Mouse (Mus musculus): ENCODE data around the gene Krt8. TPM values are rescaled to one million over a fixed set of nuclear protein-coding genes. Genes with fewer than 3 reads are reported as not detected.

The Krt8 gene
- polyA plus RNA-seq, 1 experiment from 2014 or later = 45.6 TPM

GRCm38 (mm10) chr15:102025136-102025872 lies 21.0 kb upstream of the Krt8 start:
- ATAC-seq (ENCODE audit: insufficient number of reproducible peaks, insufficient read depth, low FRiP score, low TSS enrichment) = peak; percentile 58
- H3K4me3 ChIP-seq = peak overlapping the region; percentile 14; the same call in 1 of the 2 replicates
- peak overlapping the region; percentile 29 for H3K4me2 ChIP-seq (replicated peaks)
- H3K9me3 ChIP-seq = no peaks in the 10 kb centered on the region
- no peak overlapping the region for H3K9ac ChIP-seq
- peaks cover 19% of the 10 kb centered on the region for H3K4me1 ChIP-seq
- peak overlapping the region; percentile 69; the same call in 1 of the 2 replicates for H3K27ac ChIP-seq
- peaks cover 40% of the 10 kb centered on the region for H3K27me3 ChIP-seq
- WGBS = 5% methylated on average over 22 of the region's 22 CpGs
- no peaks in the 10 kb centered on the region for H3K36me3 ChIP-seq

GRCm38 (mm10) chr15:102023888-102024287 lies 19.6 kb upstream of the Krt8 start:
- Histone ChIP-seq H3K27ac (no peak overlapping the region), H3K4me1 (peaks cover 19% of the 10 kb centered on the region), H3K9ac (no peak overlapping the region), H3K4me2 (replicated peaks) (no peak overlapping the region), H3K9me3 (no peaks in the 10 kb centered on the region), H3K27me3 (peaks cover 40% of the 10 kb centered on the region), H3K36me3 (no peaks in the 10 kb centered on the region), H3K4me3 (no peak overlapping the region)
- ATAC-seq (ENCODE audit: insufficient number of reproducible peaks, insufficient read depth, low FRiP score, low TSS enrichment) = no peak
- WGBS = 59% methylated on average over 8 of the region's 8 CpGs

GRCm38 (mm10) chr15:102022481-102022880 lies 18.2 kb upstream of the Krt8 start:
- peaks cover 19% of the 10 kb centered on the region for H3K4me1 ChIP-seq
- H3K9me3 ChIP-seq = no peaks in the 10 kb centered on the region
- H3K9ac ChIP-seq = no peak overlapping the region
- 33% methylated on average over 8 of the region's 8 CpGs for WGBS
- no peak overlapping the region for H3K27ac ChIP-seq
- ATAC-seq (ENCODE audit: insufficient number of reproducible peaks, insufficient read depth, low FRiP score, low TSS enrichment) = no peak
- no peak overlapping the region for H3K4me3 ChIP-seq
- H3K36me3 ChIP-seq = no peaks in the 10 kb centered on the region
- H3K4me2 ChIP-seq (replicated peaks) = no peak overlapping the region
- H3K27me3 ChIP-seq = peaks cover 28% of the 10 kb centered on the region

DNA sequence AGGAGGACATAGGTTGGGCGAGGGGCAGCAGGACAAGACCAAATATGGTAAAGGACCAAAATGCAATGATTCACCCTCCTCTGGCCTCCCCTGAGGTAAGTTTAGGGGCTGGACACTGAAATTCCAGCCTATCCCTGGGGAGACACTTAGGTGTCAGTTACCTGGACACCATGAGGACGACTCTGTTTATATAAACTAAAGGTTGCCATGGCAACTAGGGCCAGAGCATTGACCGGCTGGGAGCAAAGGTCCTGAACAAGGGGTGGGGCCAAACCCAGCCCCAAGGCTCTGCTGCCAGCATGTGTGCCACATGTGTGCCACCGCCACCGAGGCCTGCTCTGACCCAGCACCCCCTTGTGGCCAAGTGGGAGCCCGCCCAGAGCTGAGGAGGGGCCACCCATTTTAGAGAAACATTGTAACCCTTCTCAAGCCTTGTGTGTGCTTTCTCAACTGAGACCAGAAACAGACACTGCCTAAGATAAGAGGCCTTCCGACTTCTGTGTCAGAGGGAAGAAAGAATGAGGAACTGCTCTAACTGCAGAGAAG lies 13.7 kb upstream of the Krt8 start:
- H3K27ac ChIP-seq = no peak overlapping the region
- no peaks in the 10 kb centered on the region for H3K27me3 ChIP-seq
- H3K9ac ChIP-seq = no peak overlapping the region
- H3K36me3 ChIP-seq = no peaks in the 10 kb centered on the region
- peaks cover 9% of the 10 kb centered on the region for H3K4me1 ChIP-seq
- WGBS = 16% methylated on average over 7 of the region's 7 CpGs
- no peaks in the 10 kb centered on the region for H3K9me3 ChIP-seq
- H3K4me3 ChIP-seq = no peak overlapping the region
- ATAC-seq (ENCODE audit: insufficient number of reproducible peaks, insufficient read depth, low FRiP score, low TSS enrichment) = no peak
- no peak overlapping the region for H3K4me2 ChIP-seq (replicated peaks)

DNA sequence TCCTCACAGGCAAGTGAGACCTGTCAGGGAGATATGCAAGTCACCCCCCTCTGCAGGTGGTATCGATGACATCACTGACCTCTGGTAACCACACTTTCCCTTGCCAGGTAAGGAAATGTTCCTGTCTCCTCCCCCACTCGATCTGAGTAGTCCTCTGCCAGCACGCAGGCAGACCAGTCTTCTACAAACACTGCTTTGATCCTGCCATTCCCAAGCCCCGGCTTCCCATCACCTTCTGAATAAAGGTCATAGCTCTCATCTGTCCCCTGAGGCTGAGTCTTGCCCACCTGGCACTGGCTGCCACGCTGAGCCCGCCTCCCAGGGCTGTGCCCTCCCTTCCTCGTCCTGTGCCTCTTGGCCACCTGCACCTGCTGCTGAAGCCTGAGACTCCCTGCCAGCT lies 12.5 kb upstream of the Krt8 start:
- Histone ChIP-seq H3K4me2 (replicated peaks) (no peak overlapping the region), H3K9ac (no peak overlapping the region), H3K9me3 (no peaks in the 10 kb centered on the region), H3K4me1 (peaks cover 9% of the 10 kb centered on the region), H3K27me3 (no peaks in the 10 kb centered on the region), H3K36me3 (no peaks in the 10 kb centered on the region), H3K27ac (no peak overlapping the region), H3K4me3 (no peak overlapping the region)
- ATAC-seq (ENCODE audit: insufficient number of reproducible peaks, insufficient read depth, low FRiP score, low TSS enrichment) = no peak
- WGBS = 16% methylated on average over 7 of the region's 7 CpGs

DNA sequence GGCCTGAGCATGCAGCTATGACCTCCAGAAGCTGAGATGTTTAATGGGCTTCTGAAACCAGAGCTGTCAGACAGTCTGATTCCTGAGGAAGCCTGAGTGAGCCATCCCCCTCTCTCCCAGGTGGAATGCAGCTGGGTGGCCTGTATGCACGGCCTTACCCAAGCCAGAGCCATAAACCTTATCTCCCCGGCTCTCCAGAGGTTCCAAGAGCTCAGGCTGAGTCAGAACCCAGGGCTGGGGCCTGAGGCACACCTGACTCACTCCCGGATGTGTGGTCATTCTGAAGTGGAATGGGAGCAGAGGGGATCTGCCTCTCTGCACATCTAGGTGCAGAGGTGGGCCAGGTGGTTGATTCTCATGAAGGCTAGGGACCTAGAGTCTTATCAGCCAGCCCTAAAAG lies 11.8 kb upstream of the Krt8 start:
- H3K4me1 ChIP-seq = peaks cover 9% of the 10 kb centered on the region
- no peaks in the 10 kb centered on the region for H3K36me3 ChIP-seq
- H3K27ac ChIP-seq = no peak overlapping the region
- 34% methylated on average over 3 of the region's 3 CpGs for WGBS
- ATAC-seq (ENCODE audit: insufficient number of reproducible peaks, insufficient read depth, low FRiP score, low TSS enrichment) = no peak
- H3K9ac ChIP-seq = no peak overlapping the region
- H3K4me3 ChIP-seq = no peak overlapping the region
- H3K4me2 ChIP-seq (replicated peaks) = no peak overlapping the region
- H3K9me3 ChIP-seq = no peaks in the 10 kb centered on the region
- no peaks in the 10 kb centered on the region for H3K27me3 ChIP-seq

DNA sequence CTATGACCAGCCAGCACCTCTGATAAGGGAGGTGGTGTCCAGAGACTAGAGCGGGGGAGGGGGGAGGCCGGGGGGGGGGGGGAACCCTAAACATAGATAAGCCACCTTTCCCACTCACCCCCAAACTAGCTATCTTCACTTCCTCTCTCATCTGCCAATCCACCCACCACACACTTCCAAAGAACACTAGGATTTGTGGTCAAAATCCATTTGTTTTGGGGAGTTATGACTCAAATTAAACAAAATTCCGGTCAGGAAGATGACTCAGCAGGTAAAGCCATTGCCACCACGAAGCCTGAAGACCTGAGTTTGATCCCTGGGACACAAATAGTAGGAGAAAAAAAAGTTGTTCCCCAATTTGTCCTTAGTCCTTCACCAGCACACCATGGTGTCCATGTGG lies 10.6 kb upstream of the Krt8 start:
- H3K4me3 ChIP-seq = no peak overlapping the region
- H3K27ac ChIP-seq = no peak overlapping the region
- H3K4me2 ChIP-seq (replicated peaks) = no peak overlapping the region
- no peaks in the 10 kb centered on the region for H3K36me3 ChIP-seq
- WGBS = 69% methylated on average over 2 of the region's 4 CpGs
- H3K4me1 ChIP-seq = peaks cover 9% of the 10 kb centered on the region
- H3K9me3 ChIP-seq = no peaks in the 10 kb centered on the region
- H3K9ac ChIP-seq = no peak overlapping the region
- H3K27me3 ChIP-seq = no peaks in the 10 kb centered on the region
- ATAC-seq (ENCODE audit: insufficient number of reproducible peaks, insufficient read depth, low FRiP score, low TSS enrichment) = no peak

DNA sequence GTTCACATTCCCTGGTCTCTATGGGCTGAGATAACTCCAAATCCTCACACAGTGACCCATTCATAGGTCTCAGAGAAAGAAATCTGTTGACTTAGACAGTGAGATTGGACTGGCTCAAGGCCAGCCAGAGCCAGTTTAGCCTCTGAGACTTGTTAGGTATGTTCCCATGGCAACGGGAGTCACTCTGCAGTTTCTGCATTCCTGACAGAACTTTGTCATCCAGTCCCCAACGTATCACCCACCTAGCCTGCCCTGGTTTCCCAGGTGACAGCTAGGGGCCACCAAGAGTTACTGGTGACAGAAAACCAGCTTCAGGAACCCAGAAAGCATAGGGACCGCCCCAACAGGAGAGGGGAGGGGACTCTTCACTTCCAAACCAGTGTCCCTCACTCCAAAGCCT lies 9.4 kb upstream of the Krt8 start:
- H3K36me3 ChIP-seq = no peaks in the 10 kb centered on the region
- no peak overlapping the region for H3K9ac ChIP-seq
- no peaks in the 10 kb centered on the region for H3K27me3 ChIP-seq
- no peak for ATAC-seq (ENCODE audit: insufficient number of reproducible peaks, insufficient read depth, low FRiP score, low TSS enrichment)
- 43% methylated on average over 3 of the region's 3 CpGs for WGBS
- H3K4me2 ChIP-seq (replicated peaks) = no peak overlapping the region
- no peak overlapping the region for H3K27ac ChIP-seq
- H3K9me3 ChIP-seq = no peaks in the 10 kb centered on the region
- no peak overlapping the region for H3K4me3 ChIP-seq
- H3K4me1 ChIP-seq = peaks cover 9% of the 10 kb centered on the region

DNA sequence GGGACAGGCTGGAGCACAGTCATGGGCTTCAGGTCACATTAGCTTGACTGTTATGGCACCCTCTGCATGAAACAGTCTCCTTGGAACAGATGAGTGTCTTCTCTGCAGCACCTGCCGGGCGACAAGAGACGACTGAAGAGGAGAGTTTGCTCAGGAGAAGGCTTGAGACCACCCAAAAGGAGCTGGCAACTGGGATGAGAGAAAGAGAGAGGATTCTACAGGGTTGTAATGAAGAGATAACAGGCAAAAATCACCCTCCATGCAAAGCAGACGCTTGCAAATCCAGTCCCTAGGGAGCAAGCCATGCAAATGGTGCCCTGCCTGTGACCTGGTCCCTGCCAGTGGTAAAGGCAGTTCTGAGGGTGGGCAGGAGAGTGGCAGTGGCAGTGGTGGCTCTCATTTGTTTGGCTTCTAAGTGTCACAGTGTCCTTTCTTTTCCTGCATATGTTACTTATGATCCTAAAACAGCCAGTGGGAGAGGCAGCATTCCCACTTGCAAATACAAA lies 8.0 kb upstream of the Krt8 start:
- no peak overlapping the region for H3K27ac ChIP-seq
- WGBS = 50% methylated on average over 4 of the region's 4 CpGs
- no peak for ATAC-seq (ENCODE audit: insufficient number of reproducible peaks, insufficient read depth, low FRiP score, low TSS enrichment)

GRCm38 (mm10) chr15:102010569-102011245 lies 6.4 kb upstream of the Krt8 start:
- Histone ChIP-seq H3K9ac (no peak overlapping the region), H3K4me2 (replicated peaks) (no peak overlapping the region), H3K9me3 (no peaks in the 10 kb centered on the region), H3K4me1 (peaks cover 12% of the 10 kb centered on the region; the same call in 1 of the 2 replicates), H3K27me3 (peaks cover 13% of the 10 kb centered on the region), H3K27ac (no peak overlapping the region), H3K36me3 (no peaks in the 10 kb centered on the region), H3K4me3 (no peak overlapping the region)
- WGBS = 63% methylated on average over 3 of the region's 3 CpGs
- no peak for ATAC-seq (ENCODE audit: insufficient number of reproducible peaks, insufficient read depth, low FRiP score, low TSS enrichment)

More for the DNA sequence above, 8.0 kb upstream of the Krt8 start:
- Histone ChIP-seq H3K9me3 (no peaks in the 10 kb centered on the region), H3K4me3 (no peak overlapping the region), H3K9ac (no peak overlapping the region), H3K4me2 (replicated peaks) (no peak overlapping the region), H3K4me1 (peaks cover 12% of the 10 kb centered on the region), H3K36me3 (no peaks in the 10 kb centered on the region), H3K27me3 (no peaks in the 10 kb centered on the region)

DNA sequence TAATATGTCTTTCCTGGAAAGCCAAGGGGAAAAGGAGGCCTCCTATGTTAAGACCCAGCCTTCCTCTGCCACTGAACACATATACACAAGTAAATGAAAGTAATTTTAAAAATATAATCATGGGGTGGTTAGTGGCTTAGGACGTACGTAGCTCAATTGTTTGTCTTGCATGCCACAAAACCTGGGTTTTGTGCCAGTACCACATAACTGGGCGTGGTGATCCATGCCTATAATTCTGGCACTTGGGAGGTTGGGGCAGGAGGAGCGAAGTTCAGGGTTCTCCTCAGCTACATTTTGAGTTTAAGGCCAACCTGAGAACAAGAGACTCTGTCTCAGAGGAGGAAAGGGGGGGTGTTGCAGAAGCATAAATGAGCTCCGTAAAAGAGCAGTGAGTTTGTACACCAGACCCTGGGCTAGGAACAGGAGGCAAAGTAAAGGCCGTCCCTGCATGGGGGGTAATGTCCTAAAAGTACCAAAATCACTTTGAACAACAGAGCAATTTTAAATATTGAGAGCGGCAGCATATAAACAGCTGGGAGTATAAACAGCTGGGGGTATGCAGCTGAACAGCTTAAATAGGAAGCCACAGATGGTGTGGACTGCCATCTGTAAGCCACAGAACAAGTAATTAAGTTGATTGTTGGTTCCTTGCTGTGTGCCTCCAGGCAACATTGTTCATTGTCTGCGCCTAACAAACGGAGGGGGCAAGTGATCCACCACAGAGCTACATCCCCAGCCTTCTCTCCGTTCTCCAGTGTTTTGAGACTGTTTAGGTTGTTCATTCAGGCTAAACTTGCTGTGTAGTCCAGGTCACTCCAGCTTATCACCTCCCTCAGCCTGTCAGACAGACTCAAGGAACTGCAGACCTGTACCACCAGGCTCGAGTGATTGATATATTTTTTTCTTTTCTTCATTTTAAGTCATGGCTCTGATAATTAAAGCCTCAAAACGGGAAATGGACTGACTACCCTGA lies 3.1 kb upstream of the Krt8 start:
- H3K27me3 ChIP-seq = peaks cover 47% of the 10 kb centered on the region
- H3K4me3 ChIP-seq = no peak overlapping the region
- WGBS = 37% methylated on average over 12 of the region's 12 CpGs
- no peak overlapping the region for H3K27ac ChIP-seq
- ATAC-seq (ENCODE audit: insufficient number of reproducible peaks, insufficient read depth, low FRiP score, low TSS enrichment) = no peak
- H3K9ac ChIP-seq = no peak overlapping the region
- no peaks in the 10 kb centered on the region for H3K9me3 ChIP-seq
- no peak overlapping the region for H3K4me2 ChIP-seq (replicated peaks)
- H3K4me1 ChIP-seq = peaks cover 18% of the 10 kb centered on the region; the same call in 1 of the 2 replicates
- no peaks in the 10 kb centered on the region for H3K36me3 ChIP-seq
